Mouse (Mus musculus): ENCODE measurements around the gene Cnbp.

The Cnbp gene

DNA sequence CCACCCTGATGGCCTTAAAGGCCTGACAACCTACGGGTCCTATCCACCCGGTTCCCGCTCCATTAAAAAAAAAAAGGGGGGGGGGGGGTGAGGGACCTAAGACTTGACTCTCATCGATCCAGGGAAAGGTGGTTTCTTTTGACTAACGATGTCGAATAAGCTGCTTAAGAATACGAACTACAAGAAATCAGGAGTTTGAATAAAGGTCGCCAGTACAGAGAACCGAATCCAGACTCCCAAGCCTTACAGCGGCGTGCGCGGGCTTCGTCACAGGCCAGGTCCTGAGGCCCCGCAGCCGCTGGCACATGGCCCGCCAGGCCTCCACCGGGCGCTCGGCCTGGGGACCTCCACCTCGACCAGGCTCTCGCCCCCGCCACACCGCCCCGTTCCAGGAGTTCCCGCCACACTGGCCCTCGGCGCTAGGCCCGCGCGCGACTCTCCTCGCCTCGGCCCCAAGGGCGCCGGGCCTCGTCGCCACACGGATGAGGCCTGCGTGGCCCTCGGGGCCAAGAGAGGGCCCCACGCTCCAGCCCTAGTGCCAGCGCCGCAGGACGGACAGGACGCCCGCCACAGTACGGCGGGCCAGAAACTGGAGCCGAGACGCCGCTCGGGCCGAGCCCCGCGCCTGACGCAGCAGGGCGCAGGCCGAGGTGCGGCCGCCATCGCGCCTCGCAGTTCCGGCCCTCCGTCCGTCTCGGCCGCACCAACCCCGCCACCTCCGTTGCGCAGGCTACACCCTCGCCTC is 579 bp downstream of the Cnbp start:
- peak; percentile 81 for DNase-seq (ENCODE audit: low spot score)

DNA sequence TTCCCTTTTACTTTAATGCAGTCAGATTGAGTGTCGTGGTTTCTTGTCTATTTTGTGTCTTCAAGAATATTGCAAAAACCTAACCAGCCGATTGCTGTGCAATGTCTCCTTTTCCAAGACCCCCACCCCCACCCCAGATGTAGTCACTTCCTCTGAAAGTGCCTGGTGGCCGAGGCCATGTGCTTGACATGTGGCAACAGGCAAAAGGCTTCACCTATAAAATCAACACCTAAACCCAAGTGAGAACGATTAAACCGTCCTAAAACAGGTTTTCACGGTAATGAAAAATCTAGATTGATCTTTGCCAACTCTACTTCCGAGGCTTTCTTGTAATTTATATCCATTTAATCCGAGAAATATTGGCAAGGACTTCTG is 1.1 kb downstream of the Cnbp start:
- no peak for DNase-seq (ENCODE audit: low spot score)

DNA sequence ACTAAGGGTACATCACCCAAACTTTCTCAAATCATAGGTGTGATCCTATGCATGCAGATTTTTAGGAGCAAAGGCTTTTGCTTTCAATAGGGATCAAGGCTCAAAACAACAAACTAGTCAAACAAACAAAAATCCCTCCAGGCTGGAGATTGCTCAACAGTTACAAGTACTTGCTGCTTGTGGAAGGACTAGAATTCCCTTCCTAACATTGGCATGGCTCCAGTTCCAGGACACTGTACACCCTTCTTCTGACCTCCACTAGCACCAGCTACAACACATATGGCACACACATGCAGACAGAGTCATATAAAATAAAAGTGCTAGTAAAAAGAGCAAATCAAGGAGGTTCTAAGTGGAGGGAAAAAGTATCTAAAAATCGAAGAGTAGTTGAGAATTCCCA is 4.1 kb downstream of the Cnbp start:
- no peak for DNase-seq (ENCODE audit: low spot score)

DNA sequence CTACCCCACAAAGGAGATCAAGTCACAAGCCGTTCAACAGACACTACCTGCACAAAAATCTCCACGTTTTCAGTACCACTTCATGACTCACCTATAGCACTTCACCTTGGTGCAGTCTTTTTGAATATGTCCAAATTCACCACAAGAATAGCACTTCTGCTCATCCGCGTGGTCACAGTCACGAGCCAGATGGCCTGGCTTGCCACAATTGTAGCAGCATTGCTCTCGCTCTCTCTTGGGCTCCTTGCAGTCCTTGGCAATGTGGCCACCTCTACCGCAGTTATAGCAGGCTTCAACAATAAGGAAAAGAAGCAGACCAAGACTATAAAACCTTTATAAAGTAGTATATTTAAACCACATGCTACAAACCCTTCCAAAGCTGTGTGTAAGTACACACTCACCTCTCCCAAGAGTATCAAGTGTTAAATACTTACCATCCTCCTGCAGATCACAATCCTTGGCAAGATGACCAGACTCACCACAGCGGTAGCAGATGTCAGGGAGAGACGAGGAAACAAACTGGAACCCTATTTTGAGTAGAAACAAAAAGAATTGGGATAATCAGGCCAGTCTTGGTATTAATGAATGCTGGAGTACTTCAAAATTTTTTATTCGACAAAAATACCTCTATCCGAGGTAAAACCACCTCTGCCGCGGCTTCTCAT is 5.7 kb downstream of the Cnbp start:
- DNase-seq (ENCODE audit: low spot score), result no peak

DNA sequence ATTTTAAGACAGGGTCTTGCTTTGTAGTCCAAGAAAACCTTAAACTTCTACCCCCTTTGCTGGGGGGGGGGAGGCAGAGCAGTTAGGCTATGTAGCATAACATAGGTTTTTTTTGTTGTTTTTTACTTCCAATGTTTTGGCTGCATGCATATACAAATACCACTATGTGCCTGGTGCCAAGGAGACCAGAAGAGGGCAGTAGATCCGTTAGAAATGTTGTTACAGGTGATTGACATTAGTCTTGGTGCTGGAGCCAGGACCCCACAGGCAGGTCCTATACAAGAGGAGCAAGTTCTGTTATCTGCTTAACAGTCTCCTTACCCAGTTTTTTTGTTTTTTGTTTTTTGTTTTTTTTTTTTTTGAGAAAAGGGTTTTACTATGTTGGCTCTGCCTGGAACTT is 8.7 kb downstream of the Cnbp start:
- no peak for DNase-seq (ENCODE audit: low spot score)

GRCm38 (mm10) chr6:87841635-87842034 is 9.3 kb downstream of the Cnbp start:
- no peak for DNase-seq (ENCODE audit: low spot score)

DNA sequence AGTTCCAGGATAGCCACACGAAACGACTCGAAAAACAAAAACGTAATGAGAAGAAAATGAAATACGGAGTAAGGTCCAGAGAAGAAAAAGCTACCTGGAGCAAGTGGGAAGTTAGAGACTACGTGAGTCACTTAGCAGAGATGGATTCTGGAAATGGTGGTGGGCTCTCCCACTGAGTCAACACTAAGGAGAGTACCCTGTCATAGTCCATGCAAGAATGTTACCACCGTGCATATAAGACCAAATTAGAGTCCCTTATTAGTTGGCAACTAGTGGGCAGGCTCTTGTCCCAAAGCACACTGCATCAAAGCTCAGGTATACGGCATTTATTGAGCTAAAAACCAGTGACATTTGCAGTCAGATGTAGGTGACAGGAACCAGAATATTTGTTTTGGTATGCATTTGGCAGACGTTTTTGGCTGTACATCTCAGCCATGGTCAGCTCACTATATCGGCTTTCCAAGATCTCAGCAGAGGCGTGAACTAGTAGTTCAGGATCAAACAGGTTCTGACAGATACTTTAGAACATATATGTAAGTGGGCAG is 11.0 kb downstream of the Cnbp start:
- DNase-seq (ENCODE audit: low spot score), result no peak

- peak; percentile 91 for DNase-seq (ENCODE audit: low spot score)
Observed at GRCm38 (mm10) chr6:87838551-87839197, 12.2 kb downstream of the Cnbp start, which contains the start of gene Isy1. Gene Isy1 (minus strand): TSS chr6:87838798.

DNA sequence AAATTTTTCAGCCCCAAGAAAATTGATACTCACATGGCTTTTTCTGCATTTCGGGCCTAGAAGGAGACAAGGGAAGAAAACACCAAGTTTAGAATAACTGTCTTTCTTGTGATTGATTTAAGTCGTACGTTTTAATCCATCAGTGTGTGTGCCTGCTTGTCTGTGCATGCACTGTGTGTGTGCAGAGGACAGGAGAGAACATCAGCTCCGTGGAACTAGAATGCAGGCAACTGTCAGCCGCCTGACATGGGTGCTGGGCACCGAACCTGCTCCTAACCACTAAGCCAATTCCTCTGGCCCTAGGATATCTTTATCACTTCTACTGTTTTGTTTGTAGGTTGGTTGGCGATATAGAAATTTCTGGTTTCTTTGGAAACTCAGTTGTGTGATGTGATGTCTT is 15.2 kb downstream of the Cnbp start, which contains the start of gene Gm45140:
TSS of gene Gm45140 (minus strand) at position 101 of the 400 bp plus-strand sequence.
- no peak for DNase-seq (ENCODE audit: low spot score)

GRCm38 (mm10) chr6:87820366-87820765 is 30.5 kb downstream of the Cnbp start:
- no peak for DNase-seq (ENCODE audit: low spot score)

GRCm38 (mm10) chr6:87814486-87814885 is 36.4 kb downstream of the Cnbp start:
- DNase-seq (ENCODE audit: low spot score), result no peak

- no peak for DNase-seq (ENCODE audit: low spot score)
Observed at GRCm38 (mm10) chr6:87812656-87813055, 38.2 kb downstream of the Cnbp start.

DNA sequence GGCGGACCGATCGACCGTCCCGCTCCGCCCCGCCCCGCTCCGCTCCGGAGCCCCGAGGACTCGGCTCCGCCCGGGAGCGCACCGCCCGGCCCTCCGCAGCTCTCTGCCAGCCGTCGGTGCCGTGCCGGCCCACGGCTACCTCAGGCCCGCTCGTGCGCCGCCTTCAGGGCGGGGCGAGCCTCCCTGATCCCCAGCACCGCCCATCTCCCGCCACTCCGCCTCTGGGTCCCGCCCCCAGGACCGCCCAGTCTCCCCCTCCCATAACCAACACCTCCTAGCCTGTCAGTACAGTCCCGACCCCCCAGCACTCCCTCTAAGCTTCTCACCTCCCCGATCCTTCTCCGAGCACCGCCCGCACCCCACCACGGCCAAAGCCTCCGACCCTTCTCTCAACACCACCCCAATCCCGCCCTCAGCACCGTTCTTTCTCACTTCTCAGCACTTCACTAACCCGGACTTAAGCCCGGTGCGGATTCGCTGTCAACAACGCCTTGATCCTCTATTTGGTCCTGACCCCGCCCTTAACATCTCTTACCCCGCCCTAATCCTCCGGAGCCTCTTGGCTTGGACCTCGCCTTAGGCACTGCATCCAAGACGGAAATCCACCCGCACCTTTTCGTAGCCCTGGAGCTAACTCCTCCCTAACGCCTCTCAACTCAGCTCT is 39.1 kb downstream of the Cnbp start, which contains the start of gene Rab43:
TSS of gene Rab43 (minus strand) at position 490 of the 664 bp plus-strand sequence.
- DNase-seq (ENCODE audit: low spot score), result peak; percentile 96

DNA sequence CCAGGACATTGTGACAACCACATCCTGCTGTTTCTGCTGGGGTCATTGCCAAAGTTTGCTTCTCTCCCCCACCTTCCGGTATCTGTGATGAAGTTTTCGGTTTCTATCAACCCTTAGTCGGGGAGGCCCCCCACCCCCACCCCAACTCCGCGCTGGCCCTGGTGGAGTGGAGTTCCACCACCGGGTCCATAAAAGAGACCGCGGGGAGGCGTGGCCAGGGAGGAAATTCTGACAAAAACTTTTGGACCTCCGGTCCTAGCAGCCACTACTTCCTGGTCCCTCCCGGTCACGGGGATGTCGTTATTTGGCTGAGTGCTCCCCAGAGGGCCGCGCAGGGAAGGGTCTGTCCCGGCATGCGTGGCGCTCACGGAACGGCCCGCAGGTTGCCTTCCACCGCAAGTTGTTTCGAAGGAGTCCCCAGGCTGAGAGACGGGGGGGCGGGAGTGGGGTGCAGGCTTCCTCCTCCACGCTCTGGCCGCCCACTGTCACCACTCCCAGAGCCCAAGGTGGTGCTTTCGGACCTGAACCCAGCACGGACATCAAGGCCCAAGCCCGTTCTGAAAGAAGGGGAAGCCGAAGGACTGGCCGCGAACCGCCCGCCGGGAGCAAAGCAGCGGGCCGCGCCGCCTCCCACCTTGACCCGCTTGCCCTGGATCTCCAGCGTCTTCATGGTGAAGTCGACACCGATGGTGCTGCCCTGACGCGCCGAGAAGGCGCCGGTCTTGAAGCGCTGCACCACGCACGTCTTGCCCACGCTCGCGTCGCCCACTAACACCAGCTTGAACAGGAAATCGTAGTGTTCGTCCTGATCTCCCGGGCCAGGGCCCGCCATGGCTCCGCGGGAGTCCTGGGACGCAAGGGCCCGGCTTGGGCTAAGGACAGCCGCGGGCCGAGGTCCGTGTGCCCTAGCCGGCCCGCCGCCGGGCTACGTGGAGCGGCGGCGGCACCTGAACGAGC is 39.9 kb downstream of the Cnbp start:
- peak; percentile 79 for DNase-seq (ENCODE audit: low spot score)

GRCm38 (mm10) chr6:87810311-87810710 is 40.6 kb downstream of the Cnbp start:
- no peak for DNase-seq (ENCODE audit: low spot score)

DNA sequence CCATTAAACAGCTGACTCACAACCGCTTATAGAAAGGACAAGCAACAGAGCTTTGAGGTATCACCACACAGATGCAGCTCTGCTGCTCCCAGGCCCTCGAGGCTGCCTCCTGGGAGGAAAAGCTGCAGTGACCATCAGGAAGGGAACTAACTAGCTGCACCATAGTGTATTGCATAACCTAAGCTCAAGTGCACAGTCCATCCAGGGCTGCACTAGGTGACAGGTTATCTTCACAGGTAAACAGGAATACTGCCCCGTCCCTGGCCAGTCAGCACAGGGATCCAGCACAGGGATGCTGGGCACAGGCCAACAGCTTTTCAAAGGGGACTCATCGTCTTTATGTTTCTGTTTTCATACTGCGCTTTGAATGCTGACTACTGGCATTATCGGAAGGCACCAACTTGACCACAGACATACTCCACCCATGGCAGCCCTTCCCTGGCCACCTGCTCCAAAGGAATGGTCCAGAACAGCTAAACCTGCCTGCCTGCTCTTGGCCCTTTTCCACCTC is 41.2 kb downstream of the Cnbp start:
- DNase-seq (ENCODE audit: low spot score), result no peak

GRCm38 (mm10) chr6:87809144-87809543 is 41.8 kb downstream of the Cnbp start:
- DNase-seq (ENCODE audit: low spot score), result no peak

DNA sequence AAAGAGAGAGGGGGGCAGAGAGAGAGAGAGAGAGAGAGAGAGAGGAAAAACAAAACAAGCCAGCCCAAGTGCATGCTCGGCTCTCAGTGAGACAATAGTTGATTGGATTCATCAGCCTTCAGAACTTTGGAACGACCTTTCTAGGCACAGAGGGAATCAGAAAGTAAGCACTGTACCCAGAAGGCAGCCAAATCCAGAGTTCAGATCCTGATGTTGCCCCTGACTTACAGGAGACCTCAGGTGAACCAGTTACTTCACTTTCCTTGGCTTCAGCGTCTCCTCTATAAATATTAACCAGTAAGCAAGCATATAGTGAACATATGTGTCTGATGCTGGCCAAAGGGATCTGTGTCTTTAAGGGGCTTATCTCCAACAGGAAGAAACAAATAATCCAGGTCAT is 42.4 kb downstream of the Cnbp start:
- no peak for DNase-seq (ENCODE audit: low spot score)

DNA sequence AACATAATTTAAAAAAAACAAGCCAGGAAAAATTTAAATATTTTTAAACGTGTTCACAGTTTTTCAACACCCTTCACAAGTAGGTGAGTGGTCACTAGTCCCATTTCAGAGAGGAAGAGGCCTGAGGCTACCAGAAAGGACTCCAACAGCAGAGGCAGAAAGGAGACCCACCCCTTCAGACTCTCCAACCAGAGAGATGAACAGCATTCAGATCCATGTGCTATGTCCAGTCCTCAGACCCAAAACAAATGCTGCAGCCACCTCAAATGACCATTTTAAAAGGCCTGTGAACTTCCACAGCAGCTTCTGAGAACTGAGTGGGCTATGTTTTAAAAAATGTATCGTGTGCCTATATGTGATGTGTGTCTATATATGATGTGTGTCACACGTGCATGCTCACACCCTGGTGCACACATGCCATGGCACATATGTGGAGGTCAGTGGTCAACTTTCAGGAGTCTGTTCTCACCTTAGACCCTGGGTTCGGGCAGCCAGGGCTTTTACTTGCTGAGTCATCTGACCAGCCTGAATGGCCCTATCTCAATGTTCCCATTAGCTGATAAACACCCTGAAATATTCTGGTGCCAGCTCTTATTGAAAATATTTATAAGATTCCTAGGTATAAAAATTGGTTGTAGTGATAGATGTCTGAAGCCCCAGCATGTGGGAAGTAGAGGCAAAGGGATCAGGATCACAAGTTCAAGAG is 43.0 kb downstream of the Cnbp start:
- no peak for DNase-seq (ENCODE audit: low spot score)

- DNase-seq (ENCODE audit: low spot score), result no peak
Observed at GRCm38 (mm10) chr6:87806857-87807256, 44.0 kb downstream of the Cnbp start.

All from testis, postnatal 10 days (tissue).